Mouse (Mus musculus) heart, postnatal 25 days (tissue): ENCODE measurements around the gene Tcp11. TPM values are rescaled to one million over a fixed set of nuclear protein-coding genes. Genes with fewer than 3 reads are reported as not detected.

Source experiments
- DNase-seq: peaks from one replicate; pipeline ENCODE4 v3.0.0; 2022; ENCODE audit warnings: low spot score
- intact Hi-C: fragments of 180-260 bp; cut with DNase I; formaldehyde crosslinking; loops from one replicate; pipeline ENCODE4 v1.15.1; 2025
- total RNA-seq, 2 experiments: library from RNA; stranded (reverse); gene quantifications; 2 replicates each; pipeline ENCODE4 v1.2.3; 2021

Tcp11 gene
- not detected for total RNA-seq

DNA sequence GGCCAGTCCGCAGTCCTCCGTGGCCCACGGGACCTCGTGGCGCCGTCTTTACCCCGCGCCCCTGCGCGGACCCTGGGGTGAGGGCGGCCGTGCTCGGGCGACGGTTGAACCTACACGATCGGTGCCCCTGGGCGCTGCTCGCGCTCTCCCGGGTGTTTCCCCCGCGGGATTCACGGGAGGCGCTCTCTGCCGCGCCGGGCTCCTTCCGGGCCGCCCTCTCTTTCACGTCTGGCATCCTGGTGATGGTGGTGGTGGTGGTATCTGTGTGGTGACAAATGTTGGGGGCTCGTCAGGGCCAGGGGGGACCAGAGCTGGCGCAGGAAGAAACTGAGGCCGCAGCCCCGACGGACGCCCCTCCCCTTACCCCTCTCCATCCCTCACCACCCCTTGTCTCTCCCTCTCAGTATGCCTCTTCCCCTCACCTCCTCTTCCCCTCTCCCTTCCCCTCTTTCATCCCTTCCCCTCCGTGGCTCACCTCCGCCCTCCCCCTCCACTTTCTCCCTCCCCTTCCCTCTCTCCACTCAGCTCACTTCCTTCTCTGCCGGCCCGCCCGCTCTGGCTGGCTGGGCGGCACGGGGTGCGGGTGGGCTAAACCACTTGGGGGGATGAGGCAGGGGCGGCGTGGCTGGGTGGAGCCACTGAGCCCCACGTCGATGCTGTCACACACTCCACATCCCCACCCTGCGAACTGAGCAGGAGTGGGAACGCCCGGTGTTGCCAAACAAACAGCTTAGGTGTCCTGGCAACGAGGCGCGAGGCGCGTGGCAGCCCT lies at the start of gene Tcp11:
Gene Tcp11, minus strand, starts transcription at position 595 of the 772 bp plus-strand sequence.
- intact Hi-C loops, result loop anchor here (5.0 kb wide), 1 partner anchor 428 kb away; no protein-coding TSS in a partner anchor
- no peak for DNase-seq

DNA sequence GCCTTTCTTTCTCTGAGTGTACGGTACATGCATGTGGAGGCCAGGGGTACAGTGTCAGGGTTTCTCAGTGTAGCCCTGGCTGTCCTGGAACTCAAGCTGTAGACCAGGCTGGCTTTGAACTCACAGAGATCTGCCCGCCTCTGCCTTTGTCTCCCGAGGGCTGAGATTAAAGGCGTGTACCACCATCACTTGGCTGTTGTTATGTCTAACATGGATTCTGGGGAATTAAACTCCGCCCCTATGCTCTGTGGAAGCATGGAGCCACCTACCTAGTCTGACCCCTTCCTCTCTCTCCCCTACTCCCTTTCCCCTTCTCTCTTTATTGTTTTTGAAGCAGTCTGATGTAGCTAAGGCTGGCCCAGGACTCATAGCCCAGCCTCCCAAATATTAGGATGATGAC lies 49.4 kb upstream of the Tcp11 start:
- intact Hi-C loops, result no loop called here
- no peak for DNase-seq

DNA sequence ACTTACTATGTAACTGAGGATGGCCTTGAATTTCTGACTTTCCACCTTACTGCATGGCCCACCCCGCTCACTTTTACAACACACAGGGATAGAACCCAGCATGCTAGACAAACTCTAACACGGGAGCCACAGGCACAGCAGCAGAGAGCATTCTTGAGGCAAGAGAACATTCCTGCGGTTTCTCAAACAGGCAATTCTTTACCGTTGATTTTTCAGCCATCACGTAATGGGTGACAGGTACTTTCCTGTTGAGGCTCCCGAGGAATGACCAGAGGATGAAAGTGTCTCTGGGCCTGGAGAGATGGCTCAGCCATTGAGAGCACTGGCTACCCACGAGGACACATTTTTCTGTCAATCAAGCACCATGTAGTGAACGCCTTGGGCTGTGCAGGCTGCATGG lies 43.9 kb upstream of the Tcp11 start:
- no peak for DNase-seq
- intact Hi-C loops, result no loop called here

DNA sequence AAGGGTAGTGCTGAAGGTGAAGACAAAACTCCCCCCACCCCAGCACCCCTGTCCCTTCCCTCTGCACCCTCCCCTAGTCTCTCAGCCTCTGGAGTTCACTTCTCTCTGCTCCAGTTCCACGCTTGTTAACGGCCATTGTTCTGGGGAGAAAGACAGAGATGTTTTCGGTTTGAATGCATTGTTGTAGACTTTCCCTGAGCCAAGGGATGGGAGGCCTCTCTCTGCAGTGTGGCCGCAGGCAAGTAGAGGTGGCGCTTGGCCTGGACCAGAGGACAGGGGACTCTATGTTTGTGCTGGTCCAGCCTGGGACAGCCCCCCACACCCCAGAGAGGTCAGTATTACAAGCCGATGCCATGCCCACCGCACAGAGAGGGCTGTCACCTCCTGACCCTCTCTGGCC lies 43.2 kb upstream of the Tcp11 start:
- intact Hi-C loops, result no loop called here
- no peak for DNase-seq

- DNase-seq, result no peak
- intact Hi-C loops, result no loop called here
Measured at GRCm38 (mm10) chr17:28122949-28123348, 42.5 kb upstream of the Tcp11 start.

DNA sequence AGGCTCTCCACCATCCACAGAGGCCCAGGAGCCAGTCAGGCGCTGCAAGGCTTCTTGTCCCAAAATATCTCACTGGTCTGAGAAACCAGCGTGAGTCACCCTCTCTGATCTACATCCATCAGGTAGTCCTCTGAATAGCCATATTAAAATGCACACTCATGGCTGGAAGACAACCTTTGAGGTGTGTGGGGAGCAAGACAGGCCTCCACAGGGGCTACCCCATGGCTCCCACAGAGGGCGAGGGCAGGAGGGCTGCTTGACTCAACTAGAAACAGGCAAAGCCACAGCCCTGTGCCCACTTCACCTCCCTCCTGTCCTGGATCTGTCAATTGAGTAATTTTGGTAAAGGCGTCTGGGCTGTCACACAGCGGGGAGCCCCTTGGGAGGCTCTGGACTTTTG lies 40.0 kb upstream of the Tcp11 start:
- DNase-seq, result no peak
- intact Hi-C loops, result no loop called here

DNA sequence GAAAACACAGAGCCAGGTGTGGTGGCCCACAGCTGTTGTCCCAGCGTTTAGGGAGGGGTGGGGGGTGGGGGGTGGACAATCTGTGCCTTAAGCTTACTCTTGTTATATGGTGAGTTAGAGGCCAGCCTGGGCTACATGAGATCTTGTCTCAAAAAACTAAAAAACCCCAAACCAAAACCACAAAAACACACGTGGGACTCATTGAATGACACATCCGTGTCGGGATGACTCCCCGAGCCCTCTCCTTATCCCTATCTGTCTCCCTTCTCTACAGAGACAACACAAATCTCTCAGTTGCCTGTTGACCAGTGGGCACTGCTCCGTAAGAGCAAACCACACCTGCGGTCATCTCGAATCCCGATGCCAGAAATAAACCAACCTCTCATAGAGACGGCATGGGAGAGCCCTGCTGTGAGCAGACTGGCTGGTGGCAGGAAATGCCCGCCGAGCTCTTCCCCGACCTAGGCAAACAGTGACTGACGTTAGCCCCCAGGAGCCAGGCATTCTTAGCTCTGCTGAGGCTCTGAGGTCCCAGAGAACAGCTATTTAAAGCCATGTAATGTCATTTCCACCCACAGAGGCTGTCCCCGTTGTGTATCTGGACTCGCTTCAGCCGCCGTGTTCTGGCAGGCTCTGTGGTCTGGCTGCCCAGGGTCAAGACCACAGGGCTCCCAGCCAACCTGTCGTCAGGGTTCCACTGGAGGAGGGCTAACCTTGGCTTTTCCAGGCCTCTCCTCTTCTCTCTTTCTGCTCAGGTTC lies 37.2 kb upstream of the Tcp11 start:
- intact Hi-C loops, result no loop called here
- DNase-seq, result peak; percentile 2

DNA sequence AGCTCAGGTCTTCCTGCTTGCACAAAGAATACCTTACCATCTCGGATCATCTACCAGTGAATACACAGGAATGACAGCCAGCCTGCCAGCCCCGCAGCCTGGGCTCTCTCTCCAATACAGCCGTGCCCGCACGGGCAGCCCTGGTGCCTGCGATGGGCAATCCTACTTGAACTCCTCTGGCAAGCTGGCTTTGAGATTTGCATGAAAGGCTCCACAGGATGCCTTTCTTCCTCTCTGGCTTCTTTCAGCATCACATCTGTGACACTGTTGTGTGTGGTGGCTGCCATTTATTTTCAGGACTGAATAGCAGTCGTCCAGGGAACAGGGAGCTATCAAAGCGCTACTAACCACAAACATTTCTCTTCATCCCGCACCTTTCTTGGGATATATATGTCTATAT lies 35.9 kb upstream of the Tcp11 start:
- DNase-seq, result no peak
- intact Hi-C loops, result no loop called here

GRCm38 (mm10) chr17:28112266-28112665 lies 31.8 kb upstream of the Tcp11 start:
- intact Hi-C loops, result no loop called here
- DNase-seq, result no peak

GRCm38 (mm10) chr17:28107275-28107674 lies 26.8 kb upstream of the Tcp11 start:
- intact Hi-C loops, result no loop called here
- DNase-seq, result no peak

- intact Hi-C loops, result no loop called here
- no peak for DNase-seq
Measured at GRCm38 (mm10) chr17:28106352-28106751, 25.9 kb upstream of the Tcp11 start.

DNA sequence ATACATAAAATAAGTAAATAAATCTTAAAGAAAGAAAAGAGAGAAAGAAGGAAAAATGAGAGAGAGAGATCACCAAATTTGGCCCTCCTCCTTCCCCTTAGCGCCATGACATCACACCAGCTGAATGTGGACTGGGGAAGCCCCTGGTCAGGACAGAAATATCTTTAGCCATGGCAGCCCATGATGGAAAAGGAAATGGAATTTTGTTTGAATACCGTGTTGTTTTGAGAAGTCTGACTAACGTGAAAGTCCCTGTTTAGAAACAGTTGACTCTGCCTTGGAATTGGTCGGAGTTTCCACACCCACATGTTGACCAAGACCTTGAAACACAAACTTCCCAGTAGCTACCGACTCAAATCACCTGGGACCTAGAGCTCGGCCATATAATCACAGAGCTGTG lies 24.0 kb upstream of the Tcp11 start:
- intact Hi-C loops, result no loop called here
- DNase-seq, result no peak

- intact Hi-C loops, result no loop called here
- DNase-seq, result no peak
Measured at GRCm38 (mm10) chr17:28101902-28102319, 21.5 kb upstream of the Tcp11 start.

DNA sequence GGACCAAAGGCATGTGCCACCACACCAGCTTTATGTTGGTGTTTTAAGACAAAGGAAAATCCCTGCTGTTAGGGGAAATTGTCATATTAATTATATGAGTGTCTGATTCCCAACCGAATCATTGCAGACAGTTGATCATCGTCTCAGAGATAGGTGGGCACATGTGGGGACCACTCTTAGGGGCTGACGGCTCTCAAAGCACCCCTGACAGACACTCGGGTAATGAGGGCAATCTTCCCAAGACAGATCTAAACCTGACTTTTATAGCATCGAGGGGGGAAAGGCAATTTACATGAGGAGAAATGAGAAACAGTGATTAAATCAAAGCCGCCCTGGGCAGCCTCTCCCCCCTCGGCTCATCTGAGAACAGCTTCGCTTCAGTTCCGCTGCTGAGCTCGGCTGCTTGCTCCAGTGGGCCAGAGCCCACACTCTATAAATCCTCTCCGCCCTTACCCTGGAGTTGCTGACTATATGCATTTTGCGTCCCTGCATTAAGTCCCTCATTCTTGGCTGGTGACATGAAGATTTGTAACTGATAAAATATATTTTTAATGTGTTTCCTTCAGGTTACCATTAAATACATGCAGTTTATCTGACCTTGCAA lies 20.9 kb upstream of the Tcp11 start:
- intact Hi-C loops, result no loop called here

DNA sequence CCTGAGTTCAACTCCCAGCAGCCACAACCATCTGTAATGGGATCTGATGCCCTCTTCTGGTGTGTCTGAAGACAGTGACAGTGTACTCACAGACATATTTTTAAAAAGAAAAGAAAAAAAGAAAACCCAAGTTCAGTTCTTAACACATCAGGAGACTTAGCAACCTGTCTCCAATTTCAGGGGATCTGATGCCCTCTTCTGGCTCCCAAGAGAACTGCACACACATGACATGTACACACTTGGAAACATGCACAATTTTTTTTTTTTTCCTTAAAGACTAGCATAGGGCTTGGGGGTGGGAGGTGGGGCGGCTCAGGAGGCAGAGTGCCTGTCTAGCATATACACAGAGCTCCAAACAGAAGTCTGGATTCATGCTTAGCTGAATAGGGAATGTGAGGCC lies 20.2 kb upstream of the Tcp11 start:
- intact Hi-C loops, result no loop called here

More for the DNA sequence above, 20.9 kb upstream of the Tcp11 start:
- DNase-seq, result no peak

GRCm38 (mm10) chr17:28099086-28099485 lies 18.6 kb upstream of the Tcp11 start:
- intact Hi-C loops, result no loop called here
- DNase-seq, result no peak

More for the DNA sequence above, 20.2 kb upstream of the Tcp11 start:
- DNase-seq, result no peak

DNA sequence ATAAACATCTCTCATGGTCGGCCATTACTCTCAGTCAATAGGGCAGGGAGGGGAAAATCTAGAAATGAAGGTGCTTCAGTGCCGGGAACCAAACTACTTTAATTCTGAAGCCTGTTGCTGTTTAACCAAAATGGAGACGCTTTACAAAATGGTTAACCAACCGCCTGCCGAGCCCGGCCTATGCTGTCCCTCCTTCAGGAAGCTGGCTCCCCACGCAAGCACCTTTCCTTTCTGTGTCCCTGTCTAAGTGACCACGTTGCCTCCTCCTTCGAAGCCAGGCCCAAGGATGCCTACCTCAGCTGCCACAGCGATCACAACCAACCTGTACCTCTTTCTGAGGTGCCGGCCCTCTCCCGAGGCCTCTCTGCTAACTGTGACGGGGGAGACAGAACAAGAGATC lies 16.9 kb upstream of the Tcp11 start:
- intact Hi-C loops, result no loop called here
- no peak for DNase-seq

DNA sequence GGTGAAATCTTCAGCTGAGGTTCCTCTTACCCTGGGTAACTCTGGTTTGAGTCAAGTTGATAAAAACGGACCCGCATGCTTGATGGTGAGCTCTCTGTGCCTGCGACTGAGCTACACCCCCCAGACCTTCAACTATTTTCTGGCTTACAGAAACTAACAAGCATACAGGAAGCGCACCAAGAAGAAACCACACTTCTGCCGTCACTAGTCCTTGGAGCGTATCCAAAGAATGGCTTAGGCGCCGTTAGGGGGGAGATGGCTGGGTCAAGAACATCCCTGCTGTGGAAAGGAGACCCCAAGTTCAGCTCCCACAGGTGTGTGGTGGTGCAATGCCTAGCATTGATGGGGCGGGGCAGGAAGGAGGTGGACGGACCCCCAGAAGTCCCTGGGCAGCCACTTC lies 16.0 kb upstream of the Tcp11 start:
- no peak for DNase-seq
- intact Hi-C loops, result no loop called here

GRCm38 (mm10) chr17:28093837-28094236 lies 13.4 kb upstream of the Tcp11 start:
- DNase-seq, result no peak
- intact Hi-C loops, result no loop called here

GRCm38 (mm10) chr17:28092297-28092696 lies 11.9 kb upstream of the Tcp11 start:
- intact Hi-C loops, result no loop called here
- DNase-seq, result no peak

GRCm38 (mm10) chr17:28088718-28089117 lies 8.3 kb upstream of the Tcp11 start:
- intact Hi-C loops, result no loop called here
- DNase-seq, result no peak
